Mouse (Mus musculus): ENCODE results near the gene Prkrip1.

Prkrip1 gene

DNA sequence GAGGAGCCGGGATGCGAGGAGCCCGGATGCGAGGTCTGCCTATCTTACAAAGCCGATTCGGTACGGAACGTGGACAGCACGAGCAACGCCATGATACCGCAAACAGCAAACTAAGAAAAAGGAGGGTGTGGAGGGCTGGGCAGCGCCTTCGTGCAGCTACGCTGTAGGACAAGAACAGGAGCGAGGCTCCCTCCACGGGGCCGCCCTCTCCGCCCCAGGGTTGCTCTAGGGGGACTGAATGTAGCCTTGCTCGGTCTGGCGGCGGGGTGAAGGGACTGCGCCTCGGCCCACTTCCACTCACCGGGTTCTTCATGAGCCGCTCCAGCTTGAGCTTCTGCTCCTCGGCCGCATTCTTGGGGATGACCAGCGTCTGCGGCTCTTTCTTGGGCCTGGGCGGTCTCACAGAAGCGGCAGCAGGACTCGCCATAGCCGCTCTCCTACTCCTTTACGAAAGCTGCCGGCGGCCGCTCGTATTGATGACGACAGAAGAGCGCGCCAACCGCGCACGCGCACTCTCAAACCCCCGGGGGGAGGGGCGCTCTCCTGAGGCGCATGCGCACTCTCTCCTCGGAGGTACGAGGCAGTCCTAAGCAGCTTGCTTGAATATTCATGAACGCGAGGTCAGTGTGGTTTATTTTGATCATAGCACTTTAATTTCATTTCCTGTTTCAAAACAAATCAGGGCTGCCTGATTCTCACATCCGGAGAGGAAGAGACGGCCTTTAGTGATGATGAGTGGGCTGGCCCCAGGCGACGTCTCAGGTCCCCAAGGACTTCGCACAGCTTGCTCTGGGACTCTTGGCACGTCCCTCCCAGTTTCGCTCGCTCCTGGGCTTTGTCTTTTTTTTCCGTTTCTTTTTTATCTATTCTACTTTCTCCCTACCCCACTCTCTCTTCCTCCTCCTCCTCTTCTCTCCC is at the start of gene Prkrip1:
Gene Prkrip1, minus strand, starts transcription at position 490 of the 918 bp plus-strand sequence.
- DNase-seq, result peak; percentile 94 to 96

DNA sequence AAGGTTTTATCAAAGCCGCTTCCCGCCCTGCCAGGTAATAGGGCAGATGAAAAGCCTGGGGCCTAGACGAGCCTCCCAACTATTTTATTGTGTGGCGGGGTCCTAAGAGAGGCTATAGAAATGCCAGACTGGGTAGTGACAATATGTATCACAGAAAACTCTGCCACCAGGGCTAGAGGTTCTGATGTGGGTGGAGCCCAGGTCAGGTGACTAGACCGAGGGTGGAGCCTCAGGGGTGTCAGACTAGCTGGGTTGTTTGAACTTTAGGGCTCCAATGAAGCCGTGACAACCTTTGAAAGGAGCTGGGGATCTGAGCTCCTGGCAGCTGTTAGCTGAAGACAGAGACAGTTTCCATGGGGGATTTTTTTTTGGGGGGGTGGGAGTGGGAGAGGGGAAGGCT is 49.7 kb upstream of the Prkrip1 start:
- no peak for DNase-seq

GRCm38 (mm10) chr5:136246452-136246838 is 47.7 kb upstream of the Prkrip1 start, which contains the start of gene Sh2b2:
Gene Sh2b2 (minus strand): TSS chr5:136246556.
- DNase-seq, result no peak

GRCm38 (mm10) chr5:136245541-136246451 is 47.0 kb upstream of the Prkrip1 start:
- DNase-seq, result no peak

DNA sequence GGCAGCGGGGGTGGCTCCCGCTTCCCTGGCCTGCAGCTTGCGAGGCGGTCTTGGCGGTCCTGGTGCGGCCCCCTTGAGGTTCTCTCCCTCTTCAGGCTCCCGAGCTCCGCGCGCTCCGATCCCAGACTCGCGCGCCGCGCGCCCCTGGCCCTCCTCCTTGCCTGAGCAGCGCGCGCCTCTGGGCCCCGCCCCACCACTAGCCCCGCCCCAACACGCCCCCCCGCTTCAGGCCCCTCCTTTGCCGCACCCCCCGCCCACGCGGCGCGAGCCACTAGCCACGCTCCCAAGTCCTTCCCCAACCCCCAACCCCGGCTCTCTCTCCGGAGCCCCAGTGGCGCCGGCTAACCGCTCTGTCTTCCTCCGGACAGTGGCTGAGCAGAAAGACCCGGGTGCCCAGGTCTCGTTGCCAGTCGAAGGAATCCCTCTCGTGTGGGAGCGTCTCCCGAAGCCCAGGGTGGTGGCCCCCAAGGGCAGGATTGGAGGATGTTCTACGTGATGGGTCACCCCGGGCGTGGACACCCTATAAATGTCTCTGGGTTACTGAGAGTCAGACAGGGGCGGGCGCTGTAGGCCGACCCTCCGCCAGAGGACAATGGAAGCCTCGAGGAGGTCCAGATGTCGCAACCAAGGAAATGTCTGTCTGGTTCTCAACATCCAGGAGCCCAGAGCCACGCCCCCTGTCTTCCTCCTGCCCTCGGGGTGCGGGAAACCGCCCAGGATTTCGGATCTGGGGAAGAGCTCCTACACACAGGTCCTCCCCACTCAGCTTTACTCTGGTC is 46.2 kb upstream of the Prkrip1 start:
- DNase-seq, result peak; percentile 91 to 94

DNA sequence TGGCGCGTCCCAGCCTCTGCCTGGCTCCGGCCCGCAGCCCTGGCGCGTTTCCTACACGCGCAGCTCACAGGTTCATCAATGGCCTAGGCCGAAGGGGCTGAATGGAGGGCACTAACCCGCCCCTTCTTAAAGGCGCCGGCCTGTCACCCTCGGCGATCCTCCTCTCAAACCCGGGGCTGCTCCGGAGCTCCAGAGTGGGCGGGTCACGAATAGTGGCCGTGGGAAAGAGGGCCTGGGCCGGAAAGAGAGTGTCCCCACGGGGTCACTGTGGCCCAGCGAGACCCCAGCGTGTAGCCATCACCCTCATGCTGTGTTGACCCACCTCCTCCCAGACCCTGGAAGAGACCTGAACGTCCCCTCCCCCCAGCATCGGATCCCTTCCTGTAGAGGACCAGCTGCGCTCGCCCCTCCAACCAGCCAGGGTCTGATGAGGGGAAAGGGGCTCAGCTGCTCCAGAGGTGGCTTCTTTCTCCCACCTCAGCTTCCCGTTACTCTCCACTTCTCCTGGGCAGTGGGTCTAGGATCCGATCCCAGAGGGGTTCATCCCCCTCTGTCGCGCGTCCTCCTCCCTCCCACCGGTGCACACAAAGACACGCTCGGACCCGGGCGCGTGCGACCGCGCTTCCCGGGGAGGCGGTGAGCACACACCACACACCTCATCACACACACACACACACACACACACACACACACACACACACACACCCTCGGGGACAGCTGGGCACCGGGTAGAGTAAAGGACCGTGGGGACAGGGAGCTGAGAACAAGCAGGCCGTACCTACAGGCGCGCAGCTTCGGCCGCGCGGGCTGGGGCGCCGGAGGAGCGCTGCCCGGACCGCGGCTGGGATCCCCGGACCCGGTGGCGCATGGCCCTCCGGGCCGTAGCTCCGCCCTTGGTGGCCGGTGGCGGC is 45.3 kb upstream of the Prkrip1 start:
- peak; percentile 51 to 55 for DNase-seq

DNA sequence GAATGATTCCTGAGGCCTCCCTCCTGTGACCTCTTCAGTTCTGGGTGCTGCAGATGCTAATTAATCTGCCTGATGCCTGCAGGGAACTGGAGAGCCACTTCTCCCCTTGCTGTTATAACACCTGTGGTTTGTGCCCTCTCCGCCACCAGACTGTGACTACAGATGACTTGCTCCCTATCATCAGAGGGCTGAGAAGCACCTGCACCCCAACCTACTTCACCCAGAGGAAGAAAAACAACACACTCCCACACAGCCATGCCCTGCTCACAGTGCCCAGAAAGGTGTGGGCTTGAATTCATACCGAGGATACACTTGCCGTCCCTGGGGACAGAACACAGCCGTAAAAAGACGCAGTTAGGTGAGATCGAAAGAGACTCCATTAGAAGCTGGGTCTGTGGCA is 42.4 kb upstream of the Prkrip1 start:
- DNase-seq, result no peak

DNA sequence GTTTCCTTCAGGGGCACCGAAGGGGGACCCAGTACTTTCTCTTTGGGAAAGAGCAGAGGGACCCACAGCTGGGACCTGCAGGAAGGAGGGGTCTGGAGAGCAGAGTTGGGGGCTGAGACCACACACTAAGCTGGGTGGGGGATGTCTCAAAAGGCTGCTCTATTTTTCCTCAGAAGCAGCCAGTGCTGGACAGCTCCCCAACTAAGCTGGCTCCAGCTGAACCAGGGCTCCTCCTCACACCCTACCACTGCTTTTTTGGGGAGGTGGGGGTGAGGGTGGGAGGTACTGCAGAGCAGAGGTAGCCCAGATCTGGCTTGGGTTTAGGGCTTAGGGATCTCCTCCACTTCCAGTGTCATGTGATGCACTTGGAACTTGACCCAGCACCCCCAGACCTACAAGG is 41.6 kb upstream of the Prkrip1 start:
- peak in 1 of 2 experiments; percentile 36 for DNase-seq

GRCm38 (mm10) chr5:136237607-136238006 is 38.8 kb upstream of the Prkrip1 start:
- peak; percentile 38 to 49 for DNase-seq

GRCm38 (mm10) chr5:136236611-136237010 is 37.8 kb upstream of the Prkrip1 start:
- DNase-seq, result peak in 1 of 2 experiments; percentile 38

DNA sequence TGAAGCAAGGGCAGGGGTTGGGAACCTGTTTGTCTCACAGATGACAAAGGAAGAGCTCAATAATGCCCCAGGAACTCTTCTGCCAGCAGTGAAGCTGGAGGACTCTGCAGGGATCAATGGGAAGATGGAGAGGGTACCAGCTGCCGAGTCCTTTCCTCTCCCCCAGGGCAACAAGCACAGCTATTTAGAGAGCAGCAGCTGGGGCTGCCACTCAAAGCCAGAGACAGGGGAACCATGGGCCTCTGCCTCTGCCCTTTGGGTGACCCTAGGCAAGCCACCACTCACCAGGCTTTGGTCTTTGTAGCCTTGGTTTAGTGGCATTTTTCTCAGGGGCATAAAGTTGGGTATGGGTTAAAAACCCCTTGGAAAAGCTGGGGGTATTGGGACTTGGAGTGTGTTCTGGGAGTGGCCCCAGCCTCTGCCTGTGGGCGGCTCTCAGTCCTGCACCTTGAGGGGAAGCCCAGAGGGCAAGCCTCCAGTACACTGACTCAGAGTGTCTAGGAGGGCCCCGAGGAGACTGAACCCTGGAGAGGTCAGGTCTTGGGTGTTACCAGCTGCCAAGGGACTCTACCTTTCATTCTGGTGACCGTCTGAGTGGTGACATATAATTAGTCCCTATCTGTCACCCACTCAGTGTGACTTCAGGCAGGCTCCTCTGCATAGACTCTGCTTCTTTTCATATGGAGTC is 31.7 kb upstream of the Prkrip1 start:
- no peak for DNase-seq

GRCm38 (mm10) chr5:136226246-136226876 is 27.6 kb upstream of the Prkrip1 start:
- no peak for DNase-seq

- DNase-seq, result no peak
Measured at GRCm38 (mm10) chr5:136218585-136218984, 19.8 kb upstream of the Prkrip1 start.

GRCm38 (mm10) chr5:136217932-136218381 is 19.2 kb upstream of the Prkrip1 start:
- DNase-seq, result no peak

DNA sequence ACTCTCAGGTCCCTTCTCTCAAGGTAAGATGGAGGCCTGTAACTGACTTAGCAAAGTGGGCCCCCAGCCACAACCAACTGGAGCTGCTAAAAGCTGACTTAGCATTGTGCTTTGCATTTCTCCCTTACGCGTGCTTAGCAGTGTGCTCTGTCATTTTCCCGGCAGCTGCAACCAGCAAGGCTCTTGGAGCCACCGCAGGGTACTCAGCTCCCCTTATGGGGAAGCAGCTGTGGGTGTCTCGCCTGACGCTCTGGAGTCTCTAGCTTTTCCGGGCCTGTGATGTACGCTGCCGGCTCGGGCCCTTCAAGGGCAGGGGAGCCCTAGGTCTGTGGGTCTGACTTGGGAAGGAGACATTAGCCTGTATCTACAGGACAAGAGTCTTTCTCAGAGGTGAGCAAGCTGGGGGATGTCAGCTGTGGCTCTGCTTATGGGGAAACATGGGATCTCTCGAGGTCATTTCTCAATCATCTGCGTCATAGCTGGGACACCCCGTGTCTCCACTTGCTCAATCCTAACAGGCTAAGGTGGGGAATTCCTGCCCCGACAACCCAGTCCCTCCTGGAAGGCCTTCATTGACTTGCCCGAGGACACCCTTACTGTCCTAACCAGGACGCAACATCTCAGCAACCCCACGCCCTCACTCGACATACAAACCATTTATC is 18.4 kb upstream of the Prkrip1 start:
- DNase-seq, result no peak

DNA sequence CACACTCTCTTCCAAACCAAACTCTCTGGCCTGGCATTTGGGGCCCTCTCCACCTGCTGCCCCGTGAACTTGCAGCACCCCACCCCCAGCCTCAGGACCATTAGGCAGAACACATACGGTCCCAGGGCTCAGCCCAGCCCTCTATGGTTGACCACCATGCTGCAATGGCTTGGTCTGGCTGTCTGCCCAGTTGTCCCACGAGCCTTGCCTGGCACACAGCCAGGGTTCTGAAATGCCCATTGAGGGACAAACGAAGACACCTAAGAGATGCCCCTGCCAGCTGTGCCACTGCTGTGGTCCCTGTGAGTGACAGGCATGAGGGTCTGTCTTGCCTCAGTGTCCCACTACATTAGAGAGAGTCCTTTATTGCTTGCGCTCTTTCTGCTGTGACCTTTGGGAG is 17.2 kb upstream of the Prkrip1 start:
- peak in 1 of 2 experiments; percentile 23 for DNase-seq

DNA sequence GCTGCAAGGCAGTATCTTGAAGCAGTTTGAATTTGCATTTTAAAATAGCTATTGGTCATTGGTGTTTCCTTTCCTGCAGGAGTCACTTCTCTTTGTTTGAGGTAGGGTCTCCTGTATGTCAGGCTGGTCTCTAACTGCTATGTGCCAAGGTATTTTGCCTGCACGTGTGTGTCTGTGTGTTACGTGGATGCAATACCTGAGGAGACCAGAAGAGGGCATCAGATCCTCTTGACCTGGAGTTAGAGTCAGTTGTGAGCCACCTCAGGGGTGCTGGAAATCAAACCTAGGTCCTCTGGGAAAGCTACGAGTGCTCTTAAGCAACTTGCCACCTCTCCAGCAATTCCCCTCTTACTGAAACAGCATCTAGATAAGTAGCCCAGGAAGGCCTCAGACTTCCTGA is 16.4 kb upstream of the Prkrip1 start:
- no peak for DNase-seq

GRCm38 (mm10) chr5:136213716-136214115 is 15.0 kb upstream of the Prkrip1 start:
- no peak for DNase-seq

GRCm38 (mm10) chr5:136212716-136213115 is 14.0 kb upstream of the Prkrip1 start:
- no peak for DNase-seq
